Mouse (Mus musculus): Measurements from ENCODE around the gene Cyp4f18.

GRCm38 (mm10) chr8:71940293-71941208 is 68.9 kb downstream of the Cyp4f18 start:
- TF ChIP-seq E2F4 (IDR thresholded peaks at IDR 0.05; ENCODE audit: insufficient read depth) (no peak), MAX (IDR thresholded peaks at IDR 0.05; ENCODE audit: low read depth) (no peak), POLR2A (IDR thresholded peaks at IDR 0.05; ENCODE audit: insufficient read length, low read depth) (no peak), POLR2AphosphoS2 (IDR thresholded peaks at IDR 0.05; ENCODE audit: insufficient read length, low read depth) (no peak), REST (IDR thresholded peaks at IDR 0.05; ENCODE audit: insufficient read depth, insufficient read length) (no peak), TCF3 (IDR thresholded peaks at IDR 0.05; ENCODE audit: insufficient read length, low read depth) (no peak)

All from myocyte (in vitro differentiated cells).